Mouse (Mus musculus): Measurements from ENCODE around the gene Aqp1.

Gene Aqp1

DNA sequence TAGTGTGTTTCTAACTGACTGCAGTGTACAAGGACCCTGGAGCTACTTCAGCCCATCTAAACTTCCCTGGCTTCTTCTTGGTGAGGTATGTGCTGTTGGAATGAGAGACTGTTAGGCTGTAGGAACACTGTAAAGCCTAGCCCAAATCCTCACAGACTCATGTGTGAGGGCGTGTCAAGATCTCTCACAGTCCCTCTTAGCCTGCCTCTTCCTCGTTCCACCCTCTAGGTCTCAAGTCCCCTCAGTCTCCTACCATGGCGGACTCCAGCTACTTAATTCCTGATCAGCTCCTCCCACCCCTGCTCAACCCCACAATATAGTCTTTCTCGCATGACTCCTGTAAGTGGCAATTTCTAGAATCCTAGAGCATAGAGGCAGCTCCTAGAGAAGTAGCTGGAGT, 13.0 kb downstream of the Aqp1 start:
- H3K27me3 ChIP-seq (ENCODE audit: insufficient read depth, low read length), result no peaks in the 10 kb centered on the region
- peaks cover 5% of the 10 kb centered on the region for H3K9me3 ChIP-seq (ENCODE audit: low read length)
- H3K36me3 ChIP-seq (ENCODE audit: insufficient read depth, low read length), result no peaks in the 10 kb centered on the region
- H3K4me1 ChIP-seq (replicated peaks; ENCODE audit: low read depth, low read length), result no peaks in the 10 kb centered on the region
- TF ChIP-seq POU5F1 (IDR thresholded peaks at IDR 0.05; ENCODE audit: borderline replicate concordance, low read length), result no peak
- no peak for TF ChIP-seq CTCF (conservative IDR thresholded peaks at IDR 0.05; ENCODE audit: low read length)
- TF ChIP-seq NANOG (IDR thresholded peaks at IDR 0.05; ENCODE audit: borderline replicate concordance, low read length), result no peak
- H3K4me3 ChIP-seq (replicated peaks; ENCODE audit: low read length), result no peak overlapping the region

DNA sequence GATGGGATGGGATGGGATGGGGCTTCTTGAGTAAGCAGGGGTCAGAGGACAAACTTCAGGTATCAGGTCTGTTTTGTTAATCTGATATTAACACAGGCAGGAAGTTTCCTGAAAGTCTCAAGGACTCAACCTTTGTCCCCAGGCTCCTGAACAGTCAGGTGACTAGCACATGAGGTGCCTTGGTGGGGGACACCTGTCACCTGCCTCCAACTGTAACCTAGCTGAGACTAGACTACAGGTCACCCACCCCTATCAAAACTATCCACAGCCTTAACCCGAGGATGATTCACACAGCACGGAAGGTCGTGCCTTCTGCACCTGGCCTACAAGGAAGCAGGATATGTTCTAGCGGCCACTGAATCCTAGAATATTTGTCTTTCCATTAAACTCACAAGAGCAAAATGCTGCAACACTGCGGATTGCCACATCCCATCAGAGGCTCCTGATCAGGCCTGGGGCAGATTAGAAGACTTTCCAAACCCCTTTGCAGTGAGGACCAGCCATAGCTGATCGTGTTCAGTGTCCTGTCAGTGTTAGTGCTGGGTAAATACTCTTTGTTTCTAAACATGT, 14.2 kb downstream of the Aqp1 start:
- no peaks in the 10 kb centered on the region for H3K27me3 ChIP-seq (ENCODE audit: insufficient read depth, low read length)
- H3K36me3 ChIP-seq (ENCODE audit: insufficient read depth, low read length), result no peaks in the 10 kb centered on the region
- no peak for TF ChIP-seq NANOG (IDR thresholded peaks at IDR 0.05; ENCODE audit: borderline replicate concordance, low read length)
- TF ChIP-seq POU5F1 (IDR thresholded peaks at IDR 0.05; ENCODE audit: borderline replicate concordance, low read length), result no peak
- no peak for TF ChIP-seq CTCF (conservative IDR thresholded peaks at IDR 0.05; ENCODE audit: low read length)
- H3K9me3 ChIP-seq (ENCODE audit: low read length), result peaks cover 15% of the 10 kb centered on the region
- no peaks in the 10 kb centered on the region for H3K4me1 ChIP-seq (replicated peaks; ENCODE audit: low read depth, low read length)
- H3K4me3 ChIP-seq (replicated peaks; ENCODE audit: low read length), result no peak overlapping the region

DNA sequence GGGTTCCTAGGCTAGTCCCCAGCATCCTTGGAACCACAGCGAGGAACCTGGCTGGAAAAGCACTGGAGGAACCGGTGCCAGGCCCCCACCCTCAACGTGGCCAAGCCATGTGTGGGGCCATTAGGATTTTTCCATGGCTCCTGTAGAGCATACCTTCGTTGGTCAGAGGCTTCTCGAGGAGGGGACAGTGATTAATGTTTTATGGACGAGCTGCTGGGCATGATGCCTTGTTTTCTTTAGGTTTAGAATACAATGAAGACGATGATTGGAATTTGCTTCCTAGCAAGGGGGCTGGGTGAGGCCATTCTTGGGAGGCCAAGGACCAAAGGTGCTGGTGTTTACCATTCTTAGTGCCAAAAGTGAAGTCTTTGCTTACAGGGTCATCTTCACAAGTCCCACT, 15.5 kb downstream of the Aqp1 start:
- Histone ChIP-seq H3K9me3 (ENCODE audit: low read length) (peaks cover 15% of the 10 kb centered on the region), H3K36me3 (ENCODE audit: insufficient read depth, low read length) (no peaks in the 10 kb centered on the region), H3K27me3 (ENCODE audit: insufficient read depth, low read length) (no peaks in the 10 kb centered on the region), H3K4me1 (replicated peaks; ENCODE audit: low read depth, low read length) (no peaks in the 10 kb centered on the region; the same call in 1 of the 2 replicates), H3K4me3 (replicated peaks; ENCODE audit: low read length) (no peak overlapping the region)
- TF ChIP-seq CTCF (conservative IDR thresholded peaks at IDR 0.05; ENCODE audit: low read length) (no peak), POU5F1 (IDR thresholded peaks at IDR 0.05; ENCODE audit: borderline replicate concordance, low read length) (no peak), NANOG (IDR thresholded peaks at IDR 0.05; ENCODE audit: borderline replicate concordance, low read length) (no peak)

DNA sequence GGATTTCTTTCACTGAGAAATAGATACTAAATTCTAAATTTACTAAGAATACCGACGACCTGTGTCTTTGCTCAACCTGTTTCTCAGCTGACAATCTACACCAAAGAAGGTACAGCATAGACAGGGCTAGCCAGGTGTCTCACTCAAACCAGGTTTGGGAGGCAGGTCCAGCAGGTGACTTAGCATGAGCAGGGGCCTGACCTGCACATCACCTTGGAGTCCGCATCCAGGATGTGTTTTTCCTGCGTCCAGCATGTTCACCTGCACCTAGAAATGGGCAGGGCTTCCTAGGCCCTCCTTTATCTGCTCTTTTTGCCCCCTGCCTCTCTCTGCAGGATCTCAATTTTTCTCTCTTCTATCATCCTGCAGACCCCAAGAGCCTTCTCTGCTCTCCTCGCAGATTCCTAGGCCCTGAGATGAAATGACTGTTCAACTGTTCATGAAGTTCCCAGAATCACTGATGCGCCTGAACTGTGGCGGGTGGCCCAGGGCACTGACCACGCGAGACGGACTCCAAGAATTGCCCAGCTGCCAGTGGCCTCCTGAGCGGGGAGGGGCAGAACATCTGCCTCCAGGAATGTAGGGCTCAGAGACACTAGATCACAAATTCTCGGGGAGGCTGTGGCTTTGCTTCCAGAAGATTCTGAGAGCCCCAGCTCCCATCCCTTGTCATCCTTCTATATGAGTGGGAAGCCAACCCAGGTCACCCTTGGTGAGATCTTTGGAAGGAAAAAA, 17.6 kb downstream of the Aqp1 start:
- Histone ChIP-seq H3K4me3 (replicated peaks; ENCODE audit: low read length) (no peak overlapping the region), H3K36me3 (ENCODE audit: insufficient read depth, low read length) (no peaks in the 10 kb centered on the region), H3K27me3 (ENCODE audit: insufficient read depth, low read length) (no peaks in the 10 kb centered on the region), H3K9me3 (ENCODE audit: low read length) (peaks cover 15% of the 10 kb centered on the region), H3K4me1 (replicated peaks; ENCODE audit: low read depth, low read length) (no peaks in the 10 kb centered on the region; the same call in 1 of the 2 replicates)
- TF ChIP-seq POU5F1 (IDR thresholded peaks at IDR 0.05; ENCODE audit: borderline replicate concordance, low read length), result no peak
- no peak for TF ChIP-seq CTCF (conservative IDR thresholded peaks at IDR 0.05; ENCODE audit: low read length)
- TF ChIP-seq NANOG (IDR thresholded peaks at IDR 0.05; ENCODE audit: borderline replicate concordance, low read length), result no peak

DNA sequence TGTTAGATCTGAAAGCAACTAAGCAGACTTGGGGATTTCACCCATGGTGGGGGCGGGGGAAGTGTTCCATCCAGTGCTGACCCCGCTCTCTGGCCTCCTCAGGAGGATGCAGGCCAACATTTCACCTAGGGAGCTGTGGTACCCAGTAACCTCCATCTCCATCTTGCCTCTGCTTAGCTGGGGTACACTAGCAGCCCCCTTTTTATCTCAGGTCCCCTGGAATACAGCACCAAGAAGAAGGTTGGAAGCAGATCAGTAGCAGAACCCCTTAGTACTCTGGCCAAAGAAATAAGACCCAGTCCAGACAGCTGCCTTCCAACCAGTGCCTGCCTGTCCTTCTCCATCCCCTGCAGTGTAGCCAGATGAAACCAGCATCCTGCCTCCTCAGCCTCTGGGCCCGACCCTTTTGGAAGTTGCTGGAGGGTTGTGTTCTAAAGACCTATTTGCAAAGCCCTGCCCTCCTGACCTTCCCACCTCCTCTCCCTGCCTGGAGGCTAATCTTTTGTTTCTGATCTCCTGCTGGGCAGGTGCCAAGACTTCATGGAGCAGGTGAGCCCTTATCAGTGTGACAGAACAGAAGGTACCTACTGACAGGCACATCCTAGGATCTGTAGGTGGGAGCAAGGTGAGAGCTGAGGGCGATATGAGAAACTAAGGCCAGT, 18.4 kb downstream of the Aqp1 start:
- no peak overlapping the region for H3K4me3 ChIP-seq (replicated peaks; ENCODE audit: low read length)
- TF ChIP-seq POU5F1 (IDR thresholded peaks at IDR 0.05; ENCODE audit: borderline replicate concordance, low read length) (no peak), CTCF (conservative IDR thresholded peaks at IDR 0.05; ENCODE audit: low read length) (no peak), NANOG (IDR thresholded peaks at IDR 0.05; ENCODE audit: borderline replicate concordance, low read length) (no peak)
- peaks cover 15% of the 10 kb centered on the region for H3K9me3 ChIP-seq (ENCODE audit: low read length)
- H3K4me1 ChIP-seq (replicated peaks; ENCODE audit: low read depth, low read length), result no peaks in the 10 kb centered on the region; the same call in 1 of the 2 replicates
- no peaks in the 10 kb centered on the region for H3K27me3 ChIP-seq (ENCODE audit: insufficient read depth, low read length)
- H3K36me3 ChIP-seq (ENCODE audit: insufficient read depth, low read length), result no peaks in the 10 kb centered on the region

DNA sequence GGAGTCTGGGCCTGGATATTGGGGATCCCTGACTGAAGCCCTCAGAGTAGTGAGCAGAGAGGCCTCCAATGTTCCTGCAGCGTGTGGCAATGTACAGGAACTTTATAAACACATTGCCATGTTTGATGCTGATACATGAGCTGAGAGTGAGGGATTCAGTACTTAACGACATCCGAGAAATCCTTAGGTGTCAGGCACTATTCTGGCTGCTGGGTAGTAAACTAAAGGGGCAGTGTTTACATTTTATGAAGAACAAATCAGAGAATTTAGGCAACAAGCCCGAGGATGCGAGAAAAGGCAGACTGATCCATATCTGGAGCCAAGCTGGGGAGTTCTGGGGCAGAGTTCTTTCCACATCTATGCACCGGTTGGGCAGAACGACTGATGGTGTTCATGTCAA, 19.3 kb downstream of the Aqp1 start:
- Histone ChIP-seq H3K9me3 (ENCODE audit: low read length) (peaks cover 15% of the 10 kb centered on the region), H3K4me3 (replicated peaks; ENCODE audit: low read length) (no peak overlapping the region), H3K27me3 (ENCODE audit: insufficient read depth, low read length) (no peaks in the 10 kb centered on the region), H3K4me1 (replicated peaks; ENCODE audit: low read depth, low read length) (no peaks in the 10 kb centered on the region; the same call in 1 of the 2 replicates), H3K36me3 (ENCODE audit: insufficient read depth, low read length) (no peaks in the 10 kb centered on the region)
- TF ChIP-seq CTCF (conservative IDR thresholded peaks at IDR 0.05; ENCODE audit: low read length) (no peak), POU5F1 (IDR thresholded peaks at IDR 0.05; ENCODE audit: borderline replicate concordance, low read length) (no peak), NANOG (IDR thresholded peaks at IDR 0.05; ENCODE audit: borderline replicate concordance, low read length) (no peak)

DNA sequence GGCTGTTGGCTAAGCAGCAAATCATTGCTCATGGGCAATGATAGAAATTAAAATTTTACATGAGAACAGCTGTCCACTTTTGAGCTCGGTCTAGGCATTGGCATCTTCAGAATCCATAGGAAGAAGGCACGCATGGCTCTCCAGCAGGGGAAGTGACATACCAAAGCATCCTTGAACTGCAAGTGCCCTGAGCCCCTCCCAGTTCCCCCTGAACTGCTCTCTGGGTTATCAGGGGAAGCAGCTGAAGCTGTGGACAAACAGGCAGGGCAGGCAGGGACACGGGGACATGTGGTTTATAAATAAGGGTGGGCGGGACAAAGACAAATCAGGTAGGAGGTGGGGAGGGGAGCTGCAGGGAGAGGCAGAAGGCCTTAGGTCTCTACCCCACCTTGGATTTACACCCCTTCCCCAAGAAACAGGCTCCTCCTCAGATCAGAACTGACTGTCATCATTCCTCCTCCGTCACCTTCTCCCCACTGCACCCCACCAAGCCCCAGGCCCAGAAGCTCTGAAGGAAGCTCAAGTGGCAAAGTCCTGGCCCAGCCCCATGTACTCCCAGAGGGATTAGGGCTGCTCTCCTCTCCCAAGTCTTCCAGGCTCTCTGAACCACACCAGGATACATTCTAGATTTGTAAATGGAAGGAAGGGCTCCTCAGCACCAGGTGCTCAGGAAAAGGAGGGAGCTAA, 19.9 kb downstream of the Aqp1 start:
- Histone ChIP-seq H3K9me3 (ENCODE audit: low read length) (peaks cover 15% of the 10 kb centered on the region), H3K4me1 (replicated peaks; ENCODE audit: low read depth, low read length) (no peaks in the 10 kb centered on the region; the same call in 1 of the 2 replicates), H3K27me3 (ENCODE audit: insufficient read depth, low read length) (no peaks in the 10 kb centered on the region), H3K36me3 (ENCODE audit: insufficient read depth, low read length) (no peaks in the 10 kb centered on the region), H3K4me3 (replicated peaks; ENCODE audit: low read length) (no peak overlapping the region)
- TF ChIP-seq NANOG (IDR thresholded peaks at IDR 0.05; ENCODE audit: borderline replicate concordance, low read length), result no peak
- TF ChIP-seq CTCF (conservative IDR thresholded peaks at IDR 0.05; ENCODE audit: low read length), result no peak
- TF ChIP-seq POU5F1 (IDR thresholded peaks at IDR 0.05; ENCODE audit: borderline replicate concordance, low read length), result no peak
